Mouse (Mus musculus): ENCODE results near the gene Catsperz.
"Not testable (repeated sequence)": the region's sequence is repeated elsewhere in the genome, so short reads cannot be mapped to it uniquely, and the experiment has no call there.

The Catsperz gene

DNA sequence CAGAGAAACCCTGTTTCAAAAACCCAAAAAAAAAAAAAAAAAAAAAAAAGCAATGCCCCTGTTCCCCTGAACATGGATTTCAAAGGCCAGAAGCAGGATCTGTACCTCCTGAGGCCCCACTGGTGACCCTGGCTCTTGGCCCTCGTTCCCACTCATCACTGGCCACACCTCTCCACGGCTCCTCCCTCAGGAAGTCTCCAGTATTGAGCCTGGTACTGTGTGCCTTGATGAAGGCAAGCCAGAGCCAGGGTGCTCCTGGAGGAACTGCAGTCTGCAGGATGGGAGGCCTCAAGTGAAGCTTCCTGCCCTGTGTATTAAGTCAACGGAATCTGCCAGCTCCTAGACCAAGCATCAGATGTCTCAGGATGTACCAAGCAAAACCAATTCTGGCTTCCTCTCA is 19.0 kb downstream of the Catsperz start:
- DNase-seq = no peak

GRCm38 (mm10) chr19:6905498-6906159 is 19.6 kb downstream of the Catsperz start:
- DNase-seq = no peak

- no peak for DNase-seq
These were observed 20.3 kb downstream of the Catsperz start for GRCm38 (mm10) chr19:6904846-6905245.

DNA sequence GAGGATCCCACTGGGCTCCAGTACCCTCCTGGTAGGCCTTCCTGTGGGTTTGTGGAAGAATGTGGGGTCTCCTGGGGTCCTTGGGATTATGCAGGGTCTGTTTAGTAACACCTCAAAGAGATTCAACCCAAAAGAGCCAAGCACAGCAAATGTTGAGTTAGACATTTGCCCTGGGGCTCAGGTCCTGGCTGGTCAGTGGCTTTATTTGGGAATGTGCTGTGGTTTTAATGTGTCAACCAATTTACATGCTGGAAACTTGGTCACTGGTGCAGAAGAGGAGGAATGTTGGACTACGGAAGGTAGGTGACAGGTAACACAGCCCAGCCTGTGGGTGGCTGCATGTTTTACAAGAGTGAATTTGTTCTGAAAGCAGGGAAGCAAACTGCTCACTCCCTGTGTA is 22.1 kb downstream of the Catsperz start:
- DNase-seq = no peak

- no peak for DNase-seq
These were observed 25.5 kb downstream of the Catsperz start for GRCm38 (mm10) chr19:6899641-6900040.

DNA sequence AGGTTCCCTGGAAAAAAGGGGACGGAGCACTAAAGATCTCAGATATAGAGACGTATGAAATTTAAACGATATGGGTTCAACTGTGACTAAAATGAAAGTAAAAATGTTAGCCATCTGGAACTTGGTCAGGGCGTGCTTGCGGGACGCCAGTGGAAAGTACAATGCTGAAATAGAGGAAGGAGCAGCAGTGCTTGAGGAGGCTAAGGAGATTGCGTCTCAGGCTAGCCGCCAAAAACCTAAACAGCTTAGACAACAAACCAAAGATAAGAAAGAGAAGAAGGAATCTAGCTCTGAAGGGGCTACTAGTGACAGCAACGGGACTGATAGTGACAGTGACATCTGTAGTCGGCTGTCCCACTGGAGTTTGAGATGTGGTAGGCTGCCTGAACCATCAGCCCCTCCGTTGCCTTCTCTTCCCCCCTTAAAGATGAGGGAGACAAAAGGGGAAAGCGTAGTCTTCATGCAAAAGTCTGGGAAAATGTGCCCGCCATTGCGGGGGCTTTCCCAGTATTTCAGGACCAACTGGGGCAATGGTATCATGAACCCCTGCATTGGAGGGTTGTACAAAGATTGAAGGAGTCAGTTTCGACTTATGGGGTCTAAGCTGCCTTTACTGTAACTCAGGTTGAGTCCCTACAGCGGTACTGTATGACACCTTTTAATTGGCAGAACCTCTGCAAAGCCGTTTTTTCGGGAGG is 29.4 kb downstream of the Catsperz start:
- DNase-seq = not testable (repeated sequence)

GRCm38 (mm10) chr19:6893731-6894451 is 31.3 kb downstream of the Catsperz start:
- no peak for DNase-seq

DNA sequence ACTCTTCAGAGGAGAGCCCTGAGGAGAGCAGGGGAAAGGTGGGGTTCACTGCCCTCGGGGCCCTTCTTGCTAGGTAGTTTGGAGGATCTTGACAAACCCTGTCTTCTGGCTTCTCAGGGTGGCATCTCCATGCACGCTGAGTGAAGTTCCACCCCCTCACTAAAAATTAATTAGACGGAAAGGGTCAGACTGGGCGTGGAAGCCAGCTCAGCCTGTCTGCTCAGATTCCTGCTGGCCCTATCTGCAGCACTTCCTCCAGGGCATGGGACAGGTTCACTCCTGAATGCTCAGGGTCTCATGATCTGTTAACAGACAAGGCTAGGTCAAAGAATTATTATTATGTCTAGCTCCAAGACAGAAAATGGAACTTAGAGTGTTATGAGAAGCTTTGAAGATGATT is 32.7 kb downstream of the Catsperz start:
- DNase-seq = no peak

- DNase-seq = no peak
These were observed 47.2 kb downstream of the Catsperz start for GRCm38 (mm10) chr19:6877965-6878364.

- DNase-seq = no peak
These were observed 48.4 kb downstream of the Catsperz start for GRCm38 (mm10) chr19:6876799-6877198.

GRCm38 (mm10) chr19:6875834-6876233 is 49.3 kb downstream of the Catsperz start:
- no peak for DNase-seq

DNA sequence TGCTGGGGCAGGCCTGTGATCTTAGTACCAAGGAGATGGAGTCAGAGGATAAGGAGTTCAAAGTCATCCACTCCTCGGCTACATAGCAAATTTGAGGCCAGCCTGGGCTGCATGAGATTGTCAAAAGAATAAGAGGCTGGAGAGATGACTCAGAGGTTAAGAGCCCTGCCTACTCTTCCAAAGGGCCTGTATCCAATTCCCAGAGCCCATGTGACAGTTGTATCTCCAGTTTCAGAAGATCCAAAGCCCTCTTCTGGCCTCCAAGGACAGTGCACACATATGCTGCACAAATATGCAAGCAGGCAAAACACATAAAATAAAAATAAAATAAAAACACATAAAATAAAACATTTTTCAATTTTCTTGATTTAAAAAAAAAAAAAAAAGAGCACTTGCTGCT is 50.9 kb downstream of the Catsperz start:
- no peak for DNase-seq

- no peak for DNase-seq
These were observed 52.5 kb downstream of the Catsperz start for GRCm38 (mm10) chr19:6872701-6873100.
